Mouse (Mus musculus) testis, adult 2 months (tissue): ENCODE measurements around the gene Gtf2i.

ENCODE experiments used
- CTCF ChIP-seq: fragments of 200-500 bp; IDR thresholded peaks from 2 replicates; pipeline ENCODE4 v1.5.1; 2012; ENCODE audit warnings: low read depth, mild to moderate bottlenecking, inconsistent platforms, low read length, moderate library complexity; ENCODE audit not compliant: control insufficient read depth, insufficient read depth, insufficient replicate concordance
- POLR2A ChIP-seq: fragments of 200-500 bp; IDR thresholded peaks from 2 replicates; pipeline ENCODE4 v1.6.1; 2012; ENCODE audit warnings: low read depth, mild to moderate bottlenecking, inconsistent platforms, low read length, moderate library complexity; ENCODE audit not compliant: control insufficient read depth

- TF ChIP-seq CTCF (no peak), POLR2A (no peak)
Observed at GRCm38 (mm10) chr5:134271421-134271820, 43.1 kb downstream of the Gtf2i start.
